Mouse (Mus musculus): ENCODE data around the gene Kat6b.

DNA sequence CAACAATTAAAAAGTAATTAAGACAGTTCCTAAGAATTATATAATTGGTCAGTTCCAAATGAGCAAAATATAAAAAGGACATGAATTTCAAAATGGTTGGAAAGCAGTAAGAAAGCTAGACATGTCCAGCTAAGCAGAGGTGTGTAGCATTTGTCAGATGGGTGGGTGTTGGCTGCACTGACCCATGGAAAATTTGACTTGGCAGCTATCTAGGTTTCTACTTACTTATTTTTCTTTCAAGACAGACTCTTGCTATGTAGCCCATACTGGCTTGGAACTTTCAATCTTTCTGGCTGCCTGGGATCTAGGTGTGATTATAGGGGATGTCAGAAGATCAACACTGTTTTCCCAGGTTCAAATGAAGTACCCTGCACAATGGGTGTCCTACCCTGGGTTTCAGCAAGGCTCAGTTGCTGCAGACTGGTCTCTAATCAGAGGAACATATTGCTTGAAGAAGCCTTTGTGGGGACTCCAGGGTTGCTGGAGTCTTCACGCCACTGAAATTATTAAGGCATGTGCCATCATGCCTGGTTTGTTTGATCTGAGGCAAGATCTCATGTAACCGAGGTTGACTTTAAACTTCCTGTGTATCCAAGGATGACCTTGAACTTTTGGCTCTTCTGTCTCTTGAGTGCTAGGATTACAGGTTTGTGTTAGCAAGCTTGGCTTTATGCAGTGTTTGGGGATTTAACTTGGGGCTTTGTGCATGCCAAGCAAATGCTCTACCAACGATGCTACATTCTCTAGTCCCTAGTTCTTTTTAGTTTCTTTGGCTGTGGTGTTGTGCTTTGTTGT, 28.1 kb downstream of the Kat6b start:
- TF ChIP-seq CTCF (IDR thresholded peaks at IDR 0.05; ENCODE audit: control insufficient read depth, insufficient read depth, low read length): no peak
- no peak for TF ChIP-seq POLR2A (IDR thresholded peaks at IDR 0.05; ENCODE audit: borderline replicate concordance, control insufficient read depth, low read depth, low read length)

Measured in bone marrow, adult 2 months (tissue).